Mouse (Mus musculus): ENCODE results near the gene Gm43302.
A peak's percentile ranks its signal among the peaks of the same experiment; 100 is the strongest.
"Not testable (repeated sequence)": the region's sequence is repeated elsewhere in the genome, so short reads cannot be mapped to it uniquely, and the experiment has no call there.

Gene Gm43302

DNA sequence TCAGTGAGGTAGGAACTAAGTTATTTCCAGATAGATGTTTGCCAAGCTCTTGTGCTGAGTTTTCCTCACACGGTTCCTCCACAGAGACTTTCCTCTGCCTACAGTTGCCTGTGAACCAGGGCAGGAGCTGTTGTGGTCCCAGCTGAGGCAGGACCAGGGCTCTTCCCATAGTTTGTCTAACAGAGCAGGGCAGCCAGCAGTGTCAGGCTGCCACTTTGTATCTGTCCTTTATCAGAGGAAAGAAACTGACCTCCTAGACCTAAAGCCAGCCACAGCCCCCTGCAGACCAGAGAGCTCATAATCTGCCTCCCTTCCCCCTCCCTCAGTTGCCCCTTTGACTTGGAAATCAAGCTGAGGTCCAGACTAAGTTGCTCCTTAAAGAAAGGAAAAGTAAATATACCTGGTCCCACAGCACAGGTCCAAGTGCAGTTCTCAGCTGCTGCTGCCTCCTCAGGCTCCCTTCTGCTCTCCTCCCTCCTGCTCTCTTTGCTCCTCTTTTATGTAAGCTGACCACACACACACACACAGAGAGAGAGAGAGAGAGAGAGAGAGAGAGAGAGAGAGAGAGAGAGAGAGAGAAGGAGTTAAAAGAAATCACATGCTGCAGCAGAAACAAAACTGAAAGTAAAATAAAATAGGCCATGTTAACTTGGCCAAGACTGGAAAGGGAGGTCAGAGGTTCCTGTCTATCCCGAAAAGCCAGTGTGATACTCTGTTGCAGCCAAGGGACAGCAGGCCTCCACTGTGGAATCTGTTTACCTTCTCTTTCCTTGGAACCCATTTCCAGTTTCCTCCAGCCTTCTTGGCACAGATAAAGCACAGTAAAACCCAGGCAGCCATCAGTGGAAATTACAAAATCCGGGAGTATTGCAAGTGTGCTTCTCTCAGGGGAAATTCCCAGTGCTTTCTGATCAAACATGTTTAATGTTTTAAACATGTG lies at the start of gene Gm43302, which contains the start of gene Gbp6:
Gene Gm43302, minus strand, starts transcription at position 470 of the 940 bp plus-strand sequence.
Gene Gbp6, minus strand, starts transcription at position 473 of the 940 bp plus-strand sequence.
- DNase-seq (ENCODE audit: low spot score), result not testable (repeated sequence)

DNA sequence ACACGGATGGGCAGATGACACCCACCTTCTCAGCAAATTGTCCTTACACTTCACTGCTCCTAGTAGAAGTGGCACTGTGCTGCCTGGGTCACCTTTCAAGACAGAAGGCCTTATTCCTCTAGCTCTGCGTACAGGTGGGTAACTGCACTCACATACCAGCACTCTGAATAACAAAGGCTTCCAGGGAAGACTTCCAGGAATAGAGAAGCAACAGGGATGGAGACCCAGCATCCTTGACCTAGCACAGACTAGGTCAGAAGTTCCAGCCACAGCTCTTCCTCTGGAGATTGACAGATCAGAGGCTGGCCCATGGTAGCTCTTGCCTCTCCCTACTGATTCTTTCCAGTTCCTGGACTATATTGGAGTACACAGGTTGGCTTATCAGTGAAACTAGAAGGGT lies 47.8 kb upstream of the Gm43302 start:
- no peak for DNase-seq (ENCODE audit: low spot score)

DNA sequence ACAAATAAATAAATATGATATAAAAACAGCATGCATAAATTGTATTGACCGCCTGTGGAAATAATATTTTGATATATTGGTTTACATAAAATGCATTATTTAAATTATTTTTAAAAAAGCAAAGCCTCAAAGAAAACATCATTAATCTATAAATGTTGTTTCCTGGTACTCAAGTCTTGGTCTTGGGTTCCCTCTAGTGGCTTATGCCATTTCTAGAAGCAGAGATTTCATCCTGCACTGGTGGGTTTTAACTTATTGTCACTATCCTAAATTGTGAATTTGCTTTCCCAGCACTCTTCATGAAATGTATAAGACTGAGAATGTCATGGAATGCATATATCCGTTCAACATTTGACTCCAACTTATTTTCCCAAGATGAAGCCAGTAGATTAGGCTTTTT lies 29.0 kb upstream of the Gm43302 start:
- no peak for DNase-seq (ENCODE audit: low spot score)

DNA sequence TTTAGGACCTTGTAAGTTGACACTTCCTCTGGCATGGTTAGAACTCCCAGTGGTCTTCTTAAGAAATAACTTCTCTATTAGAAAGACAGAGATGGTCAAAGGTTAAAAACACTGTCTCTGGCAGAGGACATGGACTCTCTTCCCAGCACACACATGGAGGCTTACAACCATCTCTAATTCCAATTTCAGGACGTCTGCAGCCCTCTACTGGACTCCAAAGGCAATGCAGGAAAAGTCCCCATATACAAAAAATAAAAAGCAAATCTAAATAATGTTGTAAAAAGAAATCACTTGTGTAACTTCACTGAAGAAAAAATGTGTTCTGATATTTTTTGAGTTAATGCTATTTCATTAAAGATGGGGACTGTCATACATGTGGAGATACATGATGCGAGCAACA lies 17.4 kb upstream of the Gm43302 start:
- no peak for DNase-seq (ENCODE audit: low spot score)

DNA sequence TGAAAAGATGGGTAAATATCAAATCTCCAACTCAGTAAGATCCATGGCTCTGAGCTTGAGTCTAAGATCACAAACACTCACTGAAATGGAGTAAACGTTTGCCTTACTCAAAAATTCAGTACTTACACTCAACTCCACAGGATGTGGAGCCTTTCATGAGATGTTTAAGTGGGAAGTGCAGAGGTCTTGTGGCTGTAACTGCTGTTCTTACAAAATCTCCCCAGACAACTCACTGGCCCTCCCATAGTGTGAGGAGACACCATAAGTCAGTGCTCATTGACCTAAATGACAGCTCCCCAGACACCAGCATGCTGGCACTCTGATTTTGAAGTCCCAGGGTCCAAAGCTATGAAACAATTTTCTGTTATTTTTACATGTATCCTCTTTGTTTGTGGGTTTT lies 15.7 kb upstream of the Gm43302 start:
- not testable (repeated sequence) for DNase-seq (ENCODE audit: low spot score)

DNA sequence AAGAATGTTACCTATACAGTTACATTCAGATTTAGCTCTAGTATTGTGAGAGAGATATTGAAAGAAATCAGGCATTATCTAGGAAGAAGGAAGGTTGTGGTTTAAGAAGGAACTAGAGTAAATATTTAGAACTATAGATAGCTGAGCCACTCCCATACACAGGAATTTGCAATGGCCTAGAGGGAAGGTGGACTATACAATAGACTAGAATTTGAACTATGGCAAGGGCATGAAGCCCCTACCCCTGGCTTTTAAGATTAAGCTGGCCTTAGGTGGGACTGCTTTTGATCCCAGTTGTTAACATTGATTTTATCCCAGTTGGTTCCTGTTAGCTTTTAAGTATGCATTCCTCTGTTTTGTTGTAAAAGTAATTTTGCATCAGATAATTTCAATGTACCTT lies 13.5 kb upstream of the Gm43302 start:
- DNase-seq (ENCODE audit: low spot score), result not testable (repeated sequence)

DNA sequence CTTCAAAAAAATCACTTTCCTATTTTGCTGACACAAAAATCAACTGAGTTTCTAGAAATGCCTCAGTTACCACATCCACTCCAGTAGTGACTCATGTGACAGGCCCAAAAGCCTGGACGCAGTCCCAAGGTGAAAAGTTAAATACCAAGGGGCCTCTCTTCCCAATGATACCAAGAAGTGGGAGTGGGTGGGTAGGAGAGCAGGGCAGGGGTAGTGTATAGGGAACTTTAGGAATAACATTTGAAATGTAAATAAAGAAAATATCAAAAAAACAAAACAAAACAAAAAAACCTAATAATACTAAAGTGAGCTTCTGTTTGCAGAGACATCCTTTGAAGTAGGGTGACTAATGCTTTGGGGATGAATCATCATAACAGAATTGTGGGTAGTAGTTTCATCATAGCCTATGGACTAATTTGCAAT lies 12.7 kb upstream of the Gm43302 start:
- DNase-seq (ENCODE audit: low spot score), result no peak

DNA sequence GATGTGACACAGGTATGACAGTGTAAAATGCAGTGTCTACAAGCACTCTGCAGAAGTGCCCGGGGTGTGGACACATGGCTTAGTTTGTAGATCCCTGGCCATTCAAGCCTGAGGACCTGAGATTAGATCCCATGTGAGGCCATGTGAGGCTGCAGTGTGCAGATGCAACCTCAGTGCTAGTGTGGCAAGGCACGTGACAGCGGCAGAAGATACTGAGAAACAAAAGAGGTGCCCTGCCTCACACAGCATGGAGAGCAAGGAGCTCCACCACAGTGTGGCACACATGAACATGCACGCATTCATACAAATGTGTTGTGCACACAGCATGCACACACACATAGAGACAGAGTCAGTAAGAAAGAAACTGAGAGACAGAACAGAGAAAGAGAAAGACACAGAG lies 12.2 kb upstream of the Gm43302 start:
- not testable (repeated sequence) for DNase-seq (ENCODE audit: low spot score)

DNA sequence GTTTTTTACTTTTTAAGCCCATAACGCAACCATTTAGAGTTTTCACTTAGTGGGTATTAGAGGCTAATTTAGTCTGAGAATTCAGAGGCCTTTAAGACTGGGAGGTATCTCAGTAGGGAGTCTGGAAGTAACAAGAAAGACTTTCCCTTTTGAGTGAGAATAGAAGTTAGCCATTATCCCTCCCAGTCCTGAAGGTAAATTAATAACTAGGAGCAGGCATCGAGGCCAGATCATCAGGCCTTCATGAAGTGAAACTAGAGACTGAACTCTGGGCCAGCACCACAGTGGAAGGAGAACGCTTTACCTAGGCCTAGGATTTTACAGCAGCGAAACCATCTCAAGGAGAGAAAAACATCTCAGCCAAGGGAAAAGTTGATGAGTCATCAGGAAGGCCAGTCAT lies 8.5 kb upstream of the Gm43302 start:
- no peak for DNase-seq (ENCODE audit: low spot score)

DNA sequence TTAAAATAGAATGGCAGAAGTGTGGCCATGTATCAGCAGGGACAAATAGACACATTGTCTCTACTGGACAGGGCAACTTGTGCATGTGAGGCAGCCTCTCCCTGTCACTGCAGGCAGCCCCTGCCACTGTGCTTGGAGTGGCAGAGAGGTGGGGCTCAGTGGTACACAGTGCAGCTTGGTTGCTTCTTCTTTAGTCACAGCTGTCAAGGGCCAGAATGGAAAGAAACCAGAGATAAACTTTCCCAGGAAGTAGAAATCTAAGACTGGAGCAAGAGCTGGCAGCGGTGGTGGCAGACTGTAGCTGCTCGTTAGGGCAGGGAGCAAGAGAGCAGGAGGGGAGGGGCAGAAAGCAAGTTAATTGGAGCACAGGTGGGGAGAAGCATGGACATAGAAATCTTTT lies 8.0 kb upstream of the Gm43302 start:
- no peak for DNase-seq (ENCODE audit: low spot score)

DNA sequence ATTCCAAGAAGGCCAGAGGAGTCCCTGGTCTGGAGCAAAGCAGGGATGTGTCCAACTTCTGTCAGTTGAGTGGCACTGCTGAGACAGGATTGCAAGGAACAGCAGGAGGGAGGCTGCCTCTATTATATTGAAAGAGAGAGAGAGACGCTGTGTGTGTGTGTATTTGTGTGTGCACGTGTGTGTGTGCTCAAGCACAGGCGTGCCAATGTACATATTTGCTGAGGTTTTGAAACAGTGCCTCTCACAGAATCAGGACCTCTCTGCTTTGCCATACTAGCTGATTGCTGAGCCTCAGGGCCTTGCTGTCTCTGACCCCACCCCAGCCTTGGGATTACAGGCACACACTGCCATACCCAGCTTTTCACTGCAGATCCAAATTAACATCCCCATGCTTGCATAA lies 2.3 kb upstream of the Gm43302 start:
- DNase-seq (ENCODE audit: low spot score), result no peak

DNA sequence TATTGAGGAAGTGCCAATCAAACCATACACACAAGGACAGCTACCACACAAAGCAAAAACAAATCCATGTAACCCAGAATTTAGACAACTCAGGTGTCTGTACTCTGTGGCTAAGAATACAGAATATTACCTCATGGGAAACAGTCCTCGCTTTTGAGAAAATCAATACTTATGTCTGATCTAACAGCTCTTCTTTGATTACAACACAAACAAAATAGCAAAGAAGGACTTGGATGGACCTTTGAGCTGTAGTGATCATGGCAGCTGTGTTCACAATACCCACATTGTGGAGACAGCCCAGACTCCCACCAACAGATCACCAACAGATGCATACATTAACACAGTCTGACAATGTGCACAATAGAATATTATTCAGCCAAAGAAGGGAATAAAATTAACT lies 1.0 kb downstream of the Gm43302 start:
- DNase-seq (ENCODE audit: low spot score), result no peak

DNA sequence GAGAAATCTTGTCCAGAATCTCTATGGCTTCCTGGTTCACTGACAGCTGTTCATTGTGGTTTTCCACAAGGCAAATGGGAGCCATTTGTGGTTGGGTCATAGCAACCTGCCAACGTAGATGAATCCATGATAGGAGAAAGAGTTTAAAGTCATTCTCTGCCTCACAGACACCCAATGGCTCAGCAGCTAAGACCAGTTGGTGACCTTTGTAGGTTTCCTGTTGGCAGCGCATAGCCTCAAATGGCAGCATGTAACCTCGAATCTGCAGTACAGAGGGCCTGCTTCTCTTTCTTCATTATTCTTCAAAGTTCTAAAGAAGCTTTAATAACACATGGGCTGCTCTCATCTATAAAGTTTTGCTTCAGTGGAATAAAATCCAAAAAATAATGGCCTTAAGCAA lies 2.6 kb downstream of the Gm43302 start:
- not testable (repeated sequence) for DNase-seq (ENCODE audit: low spot score)

DNA sequence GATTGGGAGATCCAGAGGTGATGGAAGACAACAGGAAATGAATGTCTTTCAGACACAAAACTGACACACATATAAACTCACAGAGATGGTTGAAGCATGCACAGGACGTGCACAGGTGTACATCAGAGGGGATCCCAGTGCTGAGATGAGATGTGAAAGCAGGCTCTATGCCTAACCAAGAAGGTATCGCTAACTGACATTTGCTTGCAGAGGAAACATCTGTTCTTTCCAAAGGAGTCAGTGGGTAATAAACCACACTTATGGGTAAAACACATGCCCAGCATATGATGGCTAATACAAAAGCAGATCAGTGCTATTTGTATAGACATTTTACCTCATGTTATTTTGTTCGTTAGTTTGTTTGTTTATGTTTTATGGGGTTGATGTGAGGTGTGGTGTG lies 32.8 kb downstream of the Gm43302 start:
- not testable (repeated sequence) for DNase-seq (ENCODE audit: low spot score)

DNA sequence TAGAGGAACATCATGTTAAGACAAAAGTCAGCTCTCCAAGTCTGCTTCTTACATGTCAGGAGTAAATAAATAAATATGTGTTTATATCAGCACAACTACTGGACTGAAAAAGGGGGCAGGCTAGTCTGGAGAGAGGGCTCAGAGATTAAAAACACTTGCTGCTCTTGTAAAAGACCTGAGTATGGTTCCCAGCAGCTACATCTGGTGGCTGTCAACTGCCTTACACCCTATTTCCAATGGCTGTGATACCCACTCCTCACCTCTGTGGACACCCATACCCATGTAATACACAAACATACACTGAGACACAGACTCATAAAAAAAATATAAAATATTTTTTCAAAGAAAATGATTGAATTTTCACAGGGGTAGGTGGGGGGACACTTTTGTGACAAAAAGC lies 41.0 kb downstream of the Gm43302 start:
- DNase-seq (ENCODE audit: low spot score), result no peak

DNA sequence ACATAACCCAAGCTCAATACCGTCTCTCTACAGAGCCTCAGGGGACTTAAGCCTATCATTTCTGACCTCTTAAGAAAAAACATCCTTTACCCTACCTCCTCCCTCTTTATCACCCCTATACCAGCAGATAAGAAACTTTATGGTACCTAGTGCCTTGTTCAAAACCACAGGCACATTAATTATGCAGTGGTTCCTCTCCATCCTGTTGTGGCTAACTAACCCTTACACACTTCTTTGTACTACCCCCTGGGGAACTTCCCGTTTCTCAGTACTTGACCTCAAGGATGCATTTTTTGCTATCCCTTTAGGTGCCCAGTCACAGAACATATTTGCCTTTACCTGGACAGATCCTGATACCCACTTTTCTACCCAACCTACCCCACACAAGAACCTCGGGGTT lies 48.8 kb downstream of the Gm43302 start:
- not testable (repeated sequence) for DNase-seq (ENCODE audit: low spot score)

DNA sequence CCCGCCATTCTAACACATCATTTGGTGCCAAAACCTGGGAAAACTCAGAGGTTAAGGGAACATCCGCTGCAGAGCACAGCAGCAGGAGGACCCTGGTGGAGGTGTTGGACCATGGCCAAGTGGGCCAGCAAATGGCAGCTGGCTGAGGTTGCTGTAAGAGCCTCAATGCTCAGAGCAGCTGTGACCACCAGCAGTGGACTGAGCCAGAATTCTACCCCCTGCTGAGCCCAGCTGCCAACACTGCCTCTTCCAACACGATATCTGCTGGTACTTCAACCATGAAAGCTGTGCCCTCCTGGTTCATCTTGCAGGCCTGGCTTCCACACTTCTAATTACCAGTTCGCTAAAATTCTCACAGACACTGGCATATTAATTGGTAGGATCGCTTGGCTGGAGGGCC lies 52.5 kb downstream of the Gm43302 start:
- not testable (repeated sequence) for DNase-seq (ENCODE audit: low spot score)

DNA sequence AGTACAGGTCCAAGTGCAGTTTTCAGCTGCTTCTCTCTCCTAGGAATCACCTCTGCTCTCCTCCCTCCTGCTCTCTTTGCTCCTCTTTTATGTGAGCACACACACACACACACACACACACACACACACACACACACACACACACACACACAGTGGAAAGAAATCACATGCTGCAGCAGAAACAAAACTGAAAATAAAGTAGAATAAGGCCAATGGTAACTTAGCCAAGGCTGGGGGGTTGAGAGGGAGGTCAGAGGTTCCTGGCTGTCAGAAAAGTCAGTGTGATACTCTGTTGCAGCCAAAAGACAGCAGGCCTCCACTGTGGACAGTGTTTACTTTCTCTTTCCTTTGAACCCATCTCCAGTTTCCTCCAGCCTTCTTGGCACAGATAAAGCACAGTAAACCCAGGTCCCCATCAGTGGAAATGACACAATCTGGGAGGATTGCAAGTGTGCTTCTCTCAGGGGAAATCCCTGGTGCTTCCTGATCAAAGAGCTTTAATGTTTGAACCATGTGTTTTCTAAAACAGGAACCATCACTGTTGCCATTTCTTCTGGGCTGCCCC lies 53.9 kb downstream of the Gm43302 start, which contains the start of gene Gbp10:
Gene Gbp10, minus strand, starts transcription at position 51 of the 565 bp plus-strand sequence.
- DNase-seq (ENCODE audit: low spot score), result peak; percentile 1

DNA sequence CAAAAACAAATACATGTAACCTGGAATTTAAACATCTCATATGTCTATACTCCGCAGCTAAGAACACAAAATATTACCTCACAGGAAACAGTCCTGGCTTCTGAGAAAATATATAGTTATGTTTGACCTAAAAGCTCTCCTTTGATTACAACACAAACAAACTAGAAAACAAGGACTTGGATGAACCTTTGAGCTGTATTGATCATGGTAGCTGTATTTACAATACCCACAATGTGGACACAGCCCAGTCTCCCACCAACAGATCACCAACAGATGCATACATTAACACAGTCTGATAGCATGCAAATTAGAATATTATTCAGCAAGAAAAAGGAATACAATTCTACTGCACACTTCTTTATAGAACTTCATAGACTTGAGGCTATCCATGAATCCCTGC lies 55.1 kb downstream of the Gm43302 start:
- not testable (repeated sequence) for DNase-seq (ENCODE audit: low spot score)

DNA sequence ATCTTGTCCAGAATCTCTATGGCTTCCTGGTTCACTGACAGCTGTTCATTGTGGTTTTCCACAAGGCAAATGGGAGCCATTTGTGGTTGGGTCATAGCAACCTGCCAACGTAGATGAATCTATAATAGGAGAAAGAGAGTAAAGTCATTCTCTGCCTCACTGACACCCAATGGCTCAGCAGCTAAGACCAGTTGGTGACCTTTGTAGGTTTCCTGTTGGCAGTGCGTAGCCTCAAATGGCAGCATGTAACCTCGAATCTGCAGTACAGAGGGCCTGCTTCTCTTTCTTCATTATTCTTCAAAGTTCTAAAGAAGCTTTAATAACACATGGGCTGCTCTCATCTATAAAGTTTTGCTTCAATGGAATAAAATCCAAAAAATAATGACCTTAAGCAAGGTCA lies 57.5 kb downstream of the Gm43302 start:
- not testable (repeated sequence) for DNase-seq (ENCODE audit: low spot score)

DNA sequence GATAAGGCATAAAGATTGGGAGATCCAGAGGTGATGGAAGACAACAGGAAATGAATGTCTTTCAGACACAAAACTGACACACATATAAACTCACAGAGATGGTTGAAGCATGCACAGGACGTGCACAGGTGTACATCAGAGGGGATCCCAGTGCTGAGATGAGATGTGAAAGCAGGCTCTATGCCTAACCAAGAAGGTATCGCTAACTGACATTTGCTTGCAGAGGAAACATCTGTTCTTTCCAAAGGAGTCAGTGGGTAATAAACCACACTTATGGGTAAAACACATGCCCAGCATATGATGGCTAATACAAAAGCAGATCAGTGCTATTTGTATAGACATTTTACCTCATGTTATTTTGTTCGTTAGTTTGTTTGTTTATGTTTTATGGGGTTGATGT lies 84.5 kb downstream of the Gm43302 start:
- DNase-seq (ENCODE audit: low spot score), result not testable (repeated sequence)

DNA sequence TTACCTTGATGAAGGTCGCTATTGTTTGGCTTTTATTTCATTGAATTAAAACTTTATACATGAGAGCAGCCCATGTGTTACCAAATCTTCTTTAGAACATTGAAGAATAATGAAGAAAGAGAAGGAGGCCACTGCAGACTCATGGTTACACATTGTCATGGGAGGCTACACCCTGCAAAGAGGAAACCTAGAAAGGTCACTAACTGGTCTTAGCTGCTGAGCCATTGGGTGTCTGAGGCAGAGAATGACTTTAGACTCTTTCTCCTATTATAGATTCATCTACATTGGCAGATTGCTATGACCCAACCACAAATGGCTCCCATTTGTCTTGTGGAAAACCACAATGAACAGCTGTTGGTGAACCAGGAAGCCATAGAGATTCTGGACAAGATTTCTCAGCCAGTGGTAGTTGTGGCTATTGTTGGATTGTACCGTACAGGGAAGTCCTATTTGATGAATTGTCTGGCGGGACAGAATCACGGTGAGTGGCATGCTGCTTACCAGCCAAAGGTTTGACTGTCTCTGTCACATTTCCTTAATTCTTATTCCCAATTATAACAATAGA lies 92.6 kb downstream of the Gm43302 start:
- not testable (repeated sequence) for DNase-seq (ENCODE audit: low spot score)

DNA sequence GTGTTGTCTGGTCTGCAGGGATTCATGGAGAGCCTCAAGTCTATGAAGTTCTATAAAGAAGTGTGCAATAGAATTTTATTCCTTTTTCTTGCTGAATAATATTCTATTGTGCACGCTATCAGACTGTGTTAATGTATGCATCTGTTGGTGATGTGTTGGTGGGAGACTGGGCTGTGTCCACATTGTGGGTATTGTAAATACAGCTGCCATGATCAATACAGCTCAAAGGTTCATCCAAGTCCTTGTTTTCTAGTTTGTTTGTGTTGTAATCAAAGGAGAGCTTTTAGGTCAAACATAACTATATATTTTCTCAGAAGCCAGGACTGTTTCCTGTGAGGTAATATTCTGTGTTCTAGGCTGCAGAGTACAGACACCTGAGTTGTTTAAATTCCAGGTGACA lies 94.3 kb downstream of the Gm43302 start:
- DNase-seq (ENCODE audit: low spot score), result not testable (repeated sequence)

Measured in spleen, adult 12 weeks (tissue).